Mouse (Mus musculus): ENCODE measurements around the gene Fancc.

DNA sequence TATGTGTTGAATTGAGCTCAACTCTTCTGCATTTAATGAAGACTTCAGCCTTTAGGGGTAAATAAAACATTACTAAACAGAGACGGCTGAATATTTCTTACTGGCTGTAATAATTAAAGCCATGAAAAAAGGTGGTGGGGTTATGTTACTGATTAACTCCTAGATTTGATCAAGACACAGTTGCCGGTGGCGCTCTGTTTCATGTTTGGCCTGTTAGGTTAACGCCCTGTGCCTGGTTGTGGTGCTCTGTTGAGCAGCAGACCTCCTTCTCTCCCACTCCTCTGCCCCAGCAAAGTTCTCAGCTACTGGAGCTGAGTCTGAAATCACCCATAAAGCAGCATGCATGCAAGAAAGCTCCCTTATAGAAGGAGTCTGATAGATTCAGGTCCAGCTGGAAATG lies 228.7 kb downstream of the Fancc start:
- TF ChIP-seq POLR2A (IDR thresholded peaks at IDR 0.05; ENCODE audit: borderline replicate concordance, extremely low read depth, low read depth, low read length) (no peak), CTCF (IDR thresholded peaks at IDR 0.05; ENCODE audit: insufficient read depth, low read length) (no peak)
